Mouse (Mus musculus): ENCODE results near the gene Coro1b. TPM values are rescaled to one million over a fixed set of nuclear protein-coding genes. Genes with fewer than 3 reads are reported as not detected.

Gene Coro1b
- polyA plus RNA-seq, 2 experiments: 148 to 261 TPM

GRCm38 (mm10) chr19:4147782-4148490 lies 483 bp upstream of the Coro1b start:
- H3K36me3 ChIP-seq (ENCODE audit: control insufficient read depth, insufficient read depth, low read length): peaks cover 21% of the 10 kb centered on the region
- peak overlapping the region; percentile 89 for H3K4me2 ChIP-seq (replicated peaks; ENCODE audit: low read depth, low read length, severe bottlenecking)
- no peaks in the 10 kb centered on the region for H3K9me3 ChIP-seq (ENCODE audit: control insufficient read depth, low read length)
- peaks cover 12% of the 10 kb centered on the region for H3K4me1 ChIP-seq (ENCODE audit: control insufficient read depth, insufficient read depth, low read length)
- no peak for DNase-seq (ENCODE audit: low spot score)
- peak overlapping the region; percentile 82 for H3K9ac ChIP-seq (ENCODE audit: low read depth, low read length, severe bottlenecking)
- no peaks in the 10 kb centered on the region for H3K27me3 ChIP-seq (ENCODE audit: control insufficient read depth, insufficient read depth, low read length)
- TF ChIP-seq POLR2A (IDR thresholded peaks at IDR 0.05; ENCODE audit: borderline replicate concordance, extremely low read depth, insufficient read depth, insufficient read length): no peak
- peak overlapping the region; percentile 89 for H3K4me3 ChIP-seq (replicated peaks; ENCODE audit: low read length)
- ATAC-seq (ENCODE audit: low FRiP score, low read depth): peak; percentile 5; the same call in 1 of the 2 replicates
- 37% methylated on average over 9 of the region's 9 CpGs for WGBS
- H3K27ac ChIP-seq (replicated peaks; ENCODE audit: low read depth, low read length): 0 out of 2 replicates have a peak overlapping the region, but pooled peaks have one; percentile 48

GRCm38 (mm10) chr19:4148819-4149218 lies 400 bp downstream of the Coro1b start:
- no peak overlapping the region for H3K27ac ChIP-seq (replicated peaks; ENCODE audit: low read depth, low read length)
- TF ChIP-seq POLR2A (IDR thresholded peaks at IDR 0.05; ENCODE audit: borderline replicate concordance, extremely low read depth, insufficient read depth, insufficient read length): no peak
- 7% methylated on average over 6 of the region's 8 CpGs for WGBS

GRCm38 (mm10) chr19:4149283-4149682 lies 864 bp downstream of the Coro1b start:
- DNase-seq (ENCODE audit: low spot score) (no peak), ATAC-seq (ENCODE audit: low FRiP score, low read depth) (no peak)
- Histone ChIP-seq H3K9me3 (ENCODE audit: control insufficient read depth, low read length) (no peaks in the 10 kb centered on the region), H3K4me3 (replicated peaks; ENCODE audit: low read length) (peak overlapping the region; percentile 89), H3K4me1 (ENCODE audit: control insufficient read depth, insufficient read depth, low read length) (peaks cover 12% of the 10 kb centered on the region), H3K4me2 (replicated peaks; ENCODE audit: low read depth, low read length, severe bottlenecking) (peak overlapping the region; percentile 89), H3K27me3 (ENCODE audit: control insufficient read depth, insufficient read depth, low read length) (no peaks in the 10 kb centered on the region), H3K36me3 (ENCODE audit: control insufficient read depth, insufficient read depth, low read length) (peaks cover 28% of the 10 kb centered on the region), H3K27ac (replicated peaks; ENCODE audit: low read depth, low read length) (no peak overlapping the region), H3K9ac (ENCODE audit: low read depth, low read length, severe bottlenecking) (peak overlapping the region; percentile 82)
- TF ChIP-seq POLR2A (IDR thresholded peaks at IDR 0.05; ENCODE audit: borderline replicate concordance, extremely low read depth, insufficient read depth, insufficient read length): no peak
- 86% methylated on average over 11 of the region's 11 CpGs for WGBS

More at GRCm38 (mm10) chr19:4148819-4149218, 400 bp downstream of the Coro1b start:
- Histone ChIP-seq H3K9me3 (ENCODE audit: control insufficient read depth, low read length) (no peaks in the 10 kb centered on the region), H3K27me3 (ENCODE audit: control insufficient read depth, insufficient read depth, low read length) (no peaks in the 10 kb centered on the region), H3K36me3 (ENCODE audit: control insufficient read depth, insufficient read depth, low read length) (peaks cover 28% of the 10 kb centered on the region), H3K4me3 (replicated peaks; ENCODE audit: low read length) (peak overlapping the region; percentile 89), H3K9ac (ENCODE audit: low read depth, low read length, severe bottlenecking) (peak overlapping the region; percentile 82), H3K4me1 (ENCODE audit: control insufficient read depth, insufficient read depth, low read length) (peaks cover 12% of the 10 kb centered on the region), H3K4me2 (replicated peaks; ENCODE audit: low read depth, low read length, severe bottlenecking) (peak overlapping the region; percentile 89)
- no peak for DNase-seq (ENCODE audit: low spot score)
- peak; percentile 19; the same call in 1 of the 2 replicates for ATAC-seq (ENCODE audit: low FRiP score, low read depth)

GRCm38 (mm10) chr19:4149764-4150461 lies 1.5 kb downstream of the Coro1b start:
- 93% methylated on average over 17 of the region's 17 CpGs for WGBS
- H3K4me2 ChIP-seq (replicated peaks; ENCODE audit: low read depth, low read length, severe bottlenecking): peak overlapping the region; percentile 89

More at GRCm38 (mm10) chr19:4149764-4150461, 1.5 kb downstream of the Coro1b start:
- H3K36me3 ChIP-seq (ENCODE audit: control insufficient read depth, insufficient read depth, low read length): peaks cover 28% of the 10 kb centered on the region
- TF ChIP-seq POLR2A (IDR thresholded peaks at IDR 0.05; ENCODE audit: borderline replicate concordance, extremely low read depth, insufficient read depth, insufficient read length): no peak
- no peak overlapping the region for H3K27ac ChIP-seq (replicated peaks; ENCODE audit: low read depth, low read length)
- DNase-seq (ENCODE audit: low spot score) (no peak), ATAC-seq (ENCODE audit: low FRiP score, low read depth) (no peak)
- no peaks in the 10 kb centered on the region for H3K27me3 ChIP-seq (ENCODE audit: control insufficient read depth, insufficient read depth, low read length)
- H3K4me3 ChIP-seq (replicated peaks; ENCODE audit: low read length): 0 out of 2 replicates have a peak overlapping the region, but pooled peaks have one; percentile 89
- H3K9me3 ChIP-seq (ENCODE audit: control insufficient read depth, low read length): no peaks in the 10 kb centered on the region
- H3K4me1 ChIP-seq (ENCODE audit: control insufficient read depth, insufficient read depth, low read length): peaks cover 12% of the 10 kb centered on the region
- H3K9ac ChIP-seq (ENCODE audit: low read depth, low read length, severe bottlenecking): no peak overlapping the region
